Mouse (Mus musculus) lung, embryonic 15.5 days (tissue): ENCODE data around the gene Sv2b. TPM values are rescaled to one million over a fixed set of nuclear protein-coding genes. Genes with fewer than 3 reads are reported as not detected.

Experiments
- ATAC-seq: fragments of 200-750 bp; cut with Nextera tagmentation; 2 replicates; pipeline ENCODE4 v1.8.0; 2017; ENCODE audit warnings: moderate number of reproducible peaks, borderline replicate concordance; ENCODE audit not compliant: low FRiP score, low TSS enrichment; ENCODE audit errors: extremely low read depth
- H3K27ac ChIP-seq: fragments of 300-500 bp; sonication (generic); 2 replicates; pipeline ENCODE4 v1.5.1; 2015; ENCODE audit warnings: moderate library complexity, mild to moderate bottlenecking, inconsistent platforms
- H3K27me3 ChIP-seq: fragments of 300-500 bp; sonication (generic); 2 replicates; pipeline ENCODE4 v1.6.1; 2015; ENCODE audit warnings: inconsistent platforms
- H3K36me3 ChIP-seq: fragments of 300-500 bp; sonication (generic); 2 replicates; pipeline ENCODE4 v1.6.1; 2015; ENCODE audit warnings: inconsistent platforms
- H3K4me1 ChIP-seq: fragments of 300-500 bp; sonication (generic); 2 replicates; pipeline ENCODE4 v1.6.1; 2015; ENCODE audit warnings: inconsistent platforms
- H3K4me2 ChIP-seq: fragments of 300-500 bp; sonication (generic); 2 replicates; pipeline ENCODE4 v1.6.1; 2015; ENCODE audit warnings: inconsistent platforms, mild to moderate bottlenecking, moderate library complexity
- H3K4me3 ChIP-seq: fragments of 300-500 bp; sonication (generic); 2 replicates; pipeline ENCODE4 v1.5.1; 2015; ENCODE audit warnings: mild to moderate bottlenecking, inconsistent platforms
- H3K9ac ChIP-seq: fragments of 300-500 bp; sonication (generic); 2 replicates; pipeline ENCODE4 v1.6.1; 2015; ENCODE audit warnings: inconsistent platforms
- H3K9me3 ChIP-seq: fragments of 300-500 bp; sonication (generic); 2 replicates; pipeline ENCODE4 v1.6.1; 2016; ENCODE audit warnings: inconsistent platforms
- WGBS: fragments of 180-500 bp; shearing (Covaris S2); methylation state at CpG from one replicate; pipeline ENCODE4 v1.1.7; 2015; 5-methylcytosine and 5-hydroxymethylcytosine counted together
- polyA plus RNA-seq: library from polyadenylated mRNA; unstranded; fragments of >200 nt; fragmentation: Nextera tagmentation; extraction: Ambion mirVana; gene quantifications from 2 replicates; pipeline ENCODE4 v1.2.1, GENCODE M21; 2015

Gene Sv2b
- polyA plus RNA-seq, 1 experiment from 2014 or later, result 0.75 TPM

DNA sequence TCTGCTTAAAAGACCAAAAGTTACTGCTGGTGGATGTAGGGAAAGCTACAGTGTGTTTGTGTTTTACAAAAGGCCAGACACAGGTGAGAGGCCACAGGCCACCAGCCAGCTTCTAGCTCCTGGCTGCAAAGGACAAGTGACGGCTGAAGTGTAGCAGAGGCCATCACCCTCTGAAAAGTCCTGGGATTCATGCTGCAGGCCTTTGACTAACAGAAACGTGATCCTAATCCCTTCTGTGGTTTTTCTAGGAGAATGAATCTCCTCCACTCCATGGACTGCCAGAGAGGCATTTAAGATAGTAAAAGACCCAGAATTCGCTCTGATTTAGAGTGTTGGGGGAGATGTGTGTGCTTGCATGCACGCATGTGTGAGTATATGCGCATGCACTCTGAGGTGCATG lies 5.8 kb upstream of the Sv2b start:
- no peak for ATAC-seq
- Histone ChIP-seq H3K4me1 (no peaks in the 10 kb centered on the region), H3K27me3 (peaks cover under 1% of the 10 kb centered on the region; the same call in 1 of the 2 replicates), H3K27ac (no peak overlapping the region), H3K9me3 (no peaks in the 10 kb centered on the region), H3K4me2 (no peak overlapping the region), H3K9ac (no peak overlapping the region), H3K4me3 (no peak overlapping the region), H3K36me3 (no peaks in the 10 kb centered on the region)
- WGBS, result 52% methylated on average over 5 of the region's 5 CpGs

DNA sequence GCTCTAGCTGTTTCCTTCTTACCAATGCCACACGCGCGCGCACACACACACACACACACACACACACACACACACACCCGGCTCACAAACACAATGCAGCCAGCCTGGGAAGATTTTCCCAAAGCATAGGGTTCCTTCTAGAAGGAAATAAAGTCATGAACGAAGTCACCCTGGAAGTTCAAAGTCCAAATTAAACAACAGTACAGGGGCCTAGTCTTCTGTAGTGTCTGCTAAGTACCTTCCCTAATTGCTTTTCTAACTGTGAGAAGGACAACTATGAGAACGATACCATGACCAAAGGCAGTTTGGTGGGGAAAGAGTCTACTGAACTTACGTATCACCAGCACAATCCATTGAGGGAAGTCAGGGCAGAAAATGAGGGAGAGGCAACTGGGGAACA lies 508 bp upstream of the Sv2b start:
- 80% methylated on average over 8 of the region's 8 CpGs for WGBS
- no peak for ATAC-seq
- H3K4me3 ChIP-seq, result no peak overlapping the region

DNA sequence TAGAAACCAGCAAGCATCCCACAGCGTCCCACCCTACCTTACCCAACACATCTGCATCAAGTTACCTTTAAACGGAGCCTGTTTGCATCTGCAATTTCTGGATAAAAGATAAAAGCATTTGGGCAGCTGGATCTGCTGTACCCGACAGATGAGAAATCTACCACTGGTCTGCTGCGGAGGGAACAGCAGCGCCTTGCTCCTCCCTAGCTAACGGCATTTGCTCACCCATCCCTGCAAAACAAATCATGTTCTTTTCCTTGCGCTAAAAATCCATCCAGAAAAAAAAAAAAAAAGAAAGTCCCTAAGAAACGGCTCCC lies 964 bp downstream of the Sv2b start:
- Histone ChIP-seq H3K27ac (no peak overlapping the region), H3K4me3 (peak overlapping the region; percentile 42), H3K27me3 (peaks cover 36% of the 10 kb centered on the region), H3K36me3 (no peaks in the 10 kb centered on the region), H3K4me1 (peaks cover 9% of the 10 kb centered on the region), H3K4me2 (peak overlapping the region; percentile 84), H3K9ac (no peak overlapping the region), H3K9me3 (no peaks in the 10 kb centered on the region)
- ATAC-seq, result no peak
- WGBS, result 6% methylated on average over 8 of the region's 8 CpGs

More for the DNA sequence above, 508 bp upstream of the Sv2b start:
- H3K27me3 ChIP-seq, result peaks cover 36% of the 10 kb centered on the region
- H3K36me3 ChIP-seq, result no peaks in the 10 kb centered on the region
- no peak overlapping the region for H3K9ac ChIP-seq
- no peak overlapping the region for H3K4me2 ChIP-seq
- peaks cover 9% of the 10 kb centered on the region for H3K4me1 ChIP-seq
- no peak overlapping the region for H3K27ac ChIP-seq
- no peaks in the 10 kb centered on the region for H3K9me3 ChIP-seq

DNA sequence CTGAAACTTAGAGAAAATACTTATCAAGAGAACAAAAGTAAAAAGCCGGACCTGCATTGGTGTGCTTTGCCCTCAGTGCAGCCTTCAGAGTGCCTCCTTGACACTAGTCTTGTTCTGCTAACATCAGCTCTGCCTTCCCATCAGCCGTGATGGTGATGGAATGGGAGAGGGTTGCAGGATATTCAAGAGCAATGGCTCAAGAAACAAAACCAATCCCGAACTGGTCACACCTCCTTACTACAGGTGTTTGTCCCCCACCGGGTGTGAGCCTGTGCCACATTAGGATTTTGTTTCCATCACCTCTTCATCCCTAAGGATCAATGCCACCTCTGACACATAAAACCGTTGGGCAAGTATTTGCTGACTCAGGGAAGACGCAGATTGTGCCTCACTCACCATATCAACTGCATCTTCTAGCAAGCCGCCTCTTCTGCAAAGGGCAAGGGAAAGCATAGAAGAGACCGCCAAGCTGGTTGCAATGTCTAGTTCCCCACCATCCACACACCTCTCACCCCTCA lies 1.4 kb downstream of the Sv2b start:
- H3K9me3 ChIP-seq, result no peaks in the 10 kb centered on the region
- no peak for ATAC-seq
- H3K4me3 ChIP-seq, result peak overlapping the region; percentile 42; the same call in 1 of the 2 replicates
- no peak overlapping the region for H3K27ac ChIP-seq
- peaks cover 9% of the 10 kb centered on the region for H3K4me1 ChIP-seq
- no peaks in the 10 kb centered on the region for H3K36me3 ChIP-seq
- H3K4me2 ChIP-seq, result peak overlapping the region; percentile 84
- 40% methylated on average over 8 of the region's 8 CpGs for WGBS
- no peak overlapping the region for H3K9ac ChIP-seq
- peaks cover 36% of the 10 kb centered on the region for H3K27me3 ChIP-seq

DNA sequence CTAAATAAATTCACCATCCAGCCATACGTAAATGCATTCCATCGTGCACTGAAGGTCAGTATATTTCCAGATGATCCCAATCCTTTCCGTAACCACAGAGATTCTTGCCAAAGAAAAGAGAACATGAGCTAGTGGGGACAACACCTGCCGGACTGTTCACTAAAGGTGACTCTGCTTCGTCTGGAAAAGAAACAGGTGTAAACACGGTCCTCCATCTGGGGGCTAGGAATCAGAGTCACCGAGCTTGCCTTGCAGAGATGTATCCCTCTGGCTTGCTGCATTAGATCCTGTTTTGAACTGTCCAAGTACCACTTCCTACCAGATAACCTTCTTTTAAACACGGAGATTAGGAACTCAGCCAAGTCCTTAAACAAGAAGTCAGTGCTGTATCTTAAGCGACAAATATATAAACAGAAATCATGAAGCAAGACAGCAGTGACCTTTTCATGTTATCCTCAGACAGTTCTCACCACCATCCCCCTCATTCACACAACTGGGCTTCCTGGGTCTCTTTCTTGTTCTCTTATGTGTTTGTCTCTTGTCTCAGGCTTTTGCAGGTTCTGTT lies 3.1 kb downstream of the Sv2b start:
- no peak overlapping the region for H3K4me3 ChIP-seq
- no peak overlapping the region for H3K27ac ChIP-seq
- no peak overlapping the region for H3K9ac ChIP-seq
- H3K4me1 ChIP-seq, result peaks cover 9% of the 10 kb centered on the region
- no peaks in the 10 kb centered on the region for H3K9me3 ChIP-seq
- H3K27me3 ChIP-seq, result peaks cover 36% of the 10 kb centered on the region
- no peak for ATAC-seq
- no peak overlapping the region for H3K4me2 ChIP-seq
- H3K36me3 ChIP-seq, result no peaks in the 10 kb centered on the region
- WGBS, result 44% methylated on average over 9 of the region's 9 CpGs

DNA sequence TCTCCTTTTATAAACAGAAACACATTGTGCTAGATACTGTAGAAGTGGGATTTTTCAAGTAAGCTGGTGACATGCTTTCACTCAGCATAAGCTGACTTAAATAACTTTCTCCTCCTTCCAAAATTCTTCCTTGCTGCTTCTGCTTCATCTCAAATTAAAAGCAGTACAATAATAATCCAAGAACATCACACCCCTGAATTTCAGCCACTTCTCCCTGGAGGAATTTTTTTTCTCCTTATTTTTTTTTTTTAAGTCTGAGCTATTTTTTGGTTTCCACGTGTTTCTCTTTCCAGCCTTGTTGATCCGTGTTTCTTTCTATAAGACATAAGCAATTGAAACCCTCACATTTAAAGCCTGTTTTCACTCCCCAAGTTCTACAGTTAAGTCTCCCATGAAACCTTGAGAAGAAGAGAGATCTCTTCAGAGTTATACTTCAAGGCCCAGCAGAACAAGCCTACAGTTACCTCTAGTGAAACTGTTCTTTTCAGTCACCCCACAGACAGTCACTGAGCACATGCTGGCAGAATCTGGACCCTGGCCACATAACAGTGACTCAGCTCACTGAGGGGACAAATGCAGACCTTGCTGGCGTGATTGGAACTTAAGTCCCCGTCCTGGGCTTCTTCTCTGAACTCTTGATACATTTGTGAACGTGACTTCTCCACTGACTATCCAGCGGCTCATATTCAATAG lies 6.4 kb downstream of the Sv2b start:
- Histone ChIP-seq H3K9ac (no peak overlapping the region), H3K4me3 (no peak overlapping the region), H3K4me1 (no peaks in the 10 kb centered on the region), H3K4me2 (no peak overlapping the region), H3K36me3 (no peaks in the 10 kb centered on the region), H3K9me3 (no peaks in the 10 kb centered on the region), H3K27me3 (peaks cover 13% of the 10 kb centered on the region), H3K27ac (no peak overlapping the region)
- WGBS, result 72% methylated on average over 6 of the region's 6 CpGs
- ATAC-seq, result no peak

DNA sequence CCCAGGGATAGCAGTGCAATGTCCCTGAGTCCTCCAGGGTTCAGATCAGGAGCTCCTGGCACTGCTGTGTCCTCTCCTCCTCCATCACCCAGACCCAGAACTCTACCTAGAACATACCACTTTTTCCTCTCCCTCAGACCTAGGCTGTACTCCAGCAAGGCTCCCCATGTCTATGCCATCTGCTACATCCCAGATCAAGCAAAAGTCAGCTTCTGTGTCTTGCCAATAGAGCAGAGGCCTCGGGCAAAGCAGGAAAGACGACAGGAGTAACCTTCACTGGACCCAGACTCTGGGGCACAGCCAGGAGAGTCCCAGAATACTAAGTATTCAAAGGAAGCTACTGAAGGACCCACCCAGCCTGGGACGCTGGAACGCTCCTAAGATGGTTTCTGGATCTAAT lies 9.8 kb downstream of the Sv2b start:
- no peak overlapping the region for H3K4me3 ChIP-seq
- H3K4me2 ChIP-seq, result no peak overlapping the region
- H3K27ac ChIP-seq, result no peak overlapping the region
- H3K36me3 ChIP-seq, result no peaks in the 10 kb centered on the region
- no peaks in the 10 kb centered on the region for H3K4me1 ChIP-seq
- H3K9ac ChIP-seq, result no peak overlapping the region
- H3K27me3 ChIP-seq, result no peaks in the 10 kb centered on the region
- no peaks in the 10 kb centered on the region for H3K9me3 ChIP-seq
- no peak for ATAC-seq
- 81% methylated on average over 4 of the region's 4 CpGs for WGBS

DNA sequence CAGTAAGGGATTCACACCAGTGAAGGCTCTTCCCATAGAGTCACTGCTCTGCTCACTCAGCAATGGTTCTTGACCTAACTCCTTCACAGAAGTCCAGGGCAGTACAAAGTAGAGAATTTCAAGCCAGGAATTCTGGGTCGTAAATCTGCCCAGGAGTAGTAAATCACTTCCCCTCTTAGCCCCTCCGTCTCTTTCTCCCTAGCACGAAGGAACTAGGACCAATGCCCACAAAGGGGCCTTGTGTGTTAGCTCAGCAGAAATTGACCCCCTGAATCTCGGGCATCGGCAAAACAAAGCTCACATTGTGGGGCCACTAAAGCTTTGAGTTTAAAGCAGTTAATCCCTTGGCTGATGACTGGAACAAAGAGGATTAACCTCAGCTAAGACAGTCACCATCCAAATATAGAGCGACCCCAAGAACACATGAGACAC lies 12.4 kb downstream of the Sv2b start:
- WGBS, result 40% methylated on average over 6 of the region's 6 CpGs
- no peaks in the 10 kb centered on the region for H3K4me1 ChIP-seq
- H3K9ac ChIP-seq, result no peak overlapping the region
- no peaks in the 10 kb centered on the region for H3K36me3 ChIP-seq
- no peak for ATAC-seq
- H3K9me3 ChIP-seq, result no peaks in the 10 kb centered on the region
- no peak overlapping the region for H3K4me2 ChIP-seq
- no peak overlapping the region for H3K27ac ChIP-seq
- H3K4me3 ChIP-seq, result no peak overlapping the region
- H3K27me3 ChIP-seq, result no peaks in the 10 kb centered on the region

DNA sequence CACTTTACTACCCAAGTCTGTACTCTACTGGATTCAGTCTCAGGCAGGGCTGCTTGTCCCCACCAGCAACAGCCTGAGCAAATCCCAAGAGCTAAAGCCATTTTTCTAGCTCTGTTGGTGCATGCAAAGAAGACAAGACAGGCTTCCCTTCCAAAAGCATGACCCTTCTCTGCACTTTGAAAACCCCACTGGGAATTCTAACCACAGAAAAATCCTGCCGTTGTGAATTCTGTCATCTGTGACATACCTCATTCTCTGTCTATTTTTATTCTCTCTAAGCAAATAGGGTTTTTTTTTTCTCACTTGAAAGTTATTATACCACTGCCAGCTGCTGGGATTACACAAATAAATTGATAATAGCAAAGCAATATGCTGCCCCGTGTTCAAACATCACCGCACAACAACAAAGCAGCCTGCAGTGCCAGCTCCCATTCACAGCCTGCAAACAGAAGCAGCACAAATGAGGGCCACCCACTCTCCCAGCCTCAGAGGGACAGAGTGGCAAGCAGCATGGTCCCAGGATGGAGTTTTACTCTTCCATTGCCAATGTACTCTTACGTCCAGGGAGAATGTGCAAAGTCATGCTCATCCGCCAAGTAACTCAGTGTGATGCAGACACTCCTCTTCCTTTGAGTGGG lies 13.7 kb downstream of the Sv2b start:
- no peaks in the 10 kb centered on the region for H3K4me1 ChIP-seq
- H3K36me3 ChIP-seq, result no peaks in the 10 kb centered on the region
- no peaks in the 10 kb centered on the region for H3K9me3 ChIP-seq
- WGBS, result 61% methylated on average over 5 of the region's 5 CpGs
- H3K27ac ChIP-seq, result no peak overlapping the region
- no peak for ATAC-seq
- H3K27me3 ChIP-seq, result no peaks in the 10 kb centered on the region
- H3K4me2 ChIP-seq, result no peak overlapping the region
- H3K4me3 ChIP-seq, result no peak overlapping the region
- H3K9ac ChIP-seq, result no peak overlapping the region

DNA sequence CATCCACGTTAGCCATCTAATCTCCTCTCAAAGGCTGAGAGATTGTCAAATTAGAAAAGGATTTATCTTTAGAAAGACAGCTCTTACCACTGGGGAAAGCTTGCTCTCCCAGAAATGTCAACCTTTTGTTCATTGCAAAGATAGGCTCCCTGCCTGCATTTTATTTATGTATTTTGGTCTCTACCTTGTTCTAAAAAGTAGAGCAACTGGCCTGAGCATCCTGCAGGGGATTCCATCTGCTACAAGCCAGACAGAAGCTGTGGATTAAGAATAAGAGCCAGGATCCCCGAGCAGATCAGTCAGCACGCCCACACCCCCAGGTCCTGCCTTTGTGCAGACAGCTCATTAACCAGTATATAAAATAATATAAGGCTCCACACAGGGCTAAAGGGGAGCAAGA lies 16.8 kb downstream of the Sv2b start:
- H3K9ac ChIP-seq, result no peak overlapping the region
- no peak overlapping the region for H3K4me2 ChIP-seq
- ATAC-seq, result no peak
- H3K4me1 ChIP-seq, result no peaks in the 10 kb centered on the region
- no peak overlapping the region for H3K4me3 ChIP-seq
- H3K36me3 ChIP-seq, result no peaks in the 10 kb centered on the region
- no peaks in the 10 kb centered on the region for H3K9me3 ChIP-seq
- 40% methylated on average over 3 of the region's 3 CpGs for WGBS
- H3K27ac ChIP-seq, result no peak overlapping the region
- no peaks in the 10 kb centered on the region for H3K27me3 ChIP-seq

DNA sequence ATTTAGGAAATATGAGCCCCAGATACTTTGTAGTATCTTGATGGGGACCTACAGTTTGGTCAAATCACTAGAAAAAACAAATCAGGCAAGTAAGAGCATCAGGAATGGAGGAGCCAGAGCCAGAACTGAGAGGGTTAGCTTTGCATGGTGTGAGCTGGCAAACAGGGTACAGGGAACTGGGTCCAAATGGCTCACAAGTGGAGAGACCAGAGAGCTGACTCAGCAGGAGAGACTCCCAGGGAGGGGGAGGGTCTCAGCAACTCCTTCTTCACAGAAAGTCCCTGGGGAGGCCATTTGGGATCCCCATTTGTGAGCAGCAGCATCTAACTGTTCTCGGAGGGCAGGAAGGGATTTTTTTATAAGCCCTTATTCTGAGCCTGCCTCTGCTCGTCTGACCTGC lies 18.5 kb downstream of the Sv2b start:
- 34% methylated on average over 2 of the region's 2 CpGs for WGBS
- Histone ChIP-seq H3K9me3 (no peaks in the 10 kb centered on the region), H3K4me3 (no peak overlapping the region), H3K9ac (no peak overlapping the region), H3K4me1 (no peaks in the 10 kb centered on the region), H3K27ac (no peak overlapping the region), H3K36me3 (no peaks in the 10 kb centered on the region), H3K27me3 (no peaks in the 10 kb centered on the region), H3K4me2 (no peak overlapping the region)
- ATAC-seq, result no peak

DNA sequence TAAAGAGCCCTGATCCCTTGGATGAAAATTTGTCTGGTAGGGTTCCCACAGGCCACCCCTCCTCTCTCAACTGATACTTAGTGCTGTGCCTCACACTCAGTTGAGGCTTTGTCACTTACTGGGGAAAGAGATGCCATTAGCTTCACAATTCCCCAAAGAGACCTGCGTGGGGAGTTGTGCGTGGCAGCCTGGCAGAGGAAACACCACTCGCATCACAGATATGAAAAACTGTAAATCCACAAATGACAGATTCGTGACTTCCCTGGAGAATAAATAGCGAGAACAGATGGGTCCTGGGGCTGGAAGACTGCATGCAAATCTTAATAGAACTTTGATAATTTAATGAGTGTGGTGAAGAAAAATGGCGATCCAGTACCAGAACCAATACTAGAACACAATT lies 21.8 kb downstream of the Sv2b start:
- 84% methylated on average over 6 of the region's 6 CpGs for WGBS
- H3K4me2 ChIP-seq, result no peak overlapping the region
- no peak overlapping the region for H3K4me3 ChIP-seq
- no peaks in the 10 kb centered on the region for H3K27me3 ChIP-seq
- no peaks in the 10 kb centered on the region for H3K9me3 ChIP-seq
- no peaks in the 10 kb centered on the region for H3K36me3 ChIP-seq
- H3K9ac ChIP-seq, result no peak overlapping the region
- H3K27ac ChIP-seq, result no peak overlapping the region
- H3K4me1 ChIP-seq, result no peaks in the 10 kb centered on the region
- ATAC-seq, result no peak
